Mouse (Mus musculus): ENCODE measurements around the gene Gm266.

Gene Gm266

GRCm38 (mm10) chr12:111503063-111503567, 17.5 kb upstream of the Gm266 start:
- no peak for DNase-seq (ENCODE audit: low read depth, low spot score)

- no peak for DNase-seq (ENCODE audit: low read depth, low spot score)
Observed at GRCm38 (mm10) chr12:111500725-111501124, 15.1 kb upstream of the Gm266 start.

- no peak for DNase-seq (ENCODE audit: low read depth, low spot score)
Observed at GRCm38 (mm10) chr12:111499617-111500016, 14.0 kb upstream of the Gm266 start.

GRCm38 (mm10) chr12:111497076-111497475, 11.5 kb upstream of the Gm266 start:
- DNase-seq (ENCODE audit: low read depth, low spot score): no peak

GRCm38 (mm10) chr12:111494931-111495330, 9.3 kb upstream of the Gm266 start:
- no peak for DNase-seq (ENCODE audit: low read depth, low spot score)

- DNase-seq (ENCODE audit: low read depth, low spot score): no peak
Observed at GRCm38 (mm10) chr12:111489261-111489865, 3.7 kb upstream of the Gm266 start.

GRCm38 (mm10) chr12:111486455-111486854, 832 bp upstream of the Gm266 start:
- DNase-seq (ENCODE audit: low read depth, low spot score): no peak

GRCm38 (mm10) chr12:111485046-111485651, 474 bp downstream of the Gm266 start:
- DNase-seq (ENCODE audit: low read depth, low spot score): no peak

- DNase-seq (ENCODE audit: low read depth, low spot score): no peak
Observed at GRCm38 (mm10) chr12:111479917-111480316, 5.7 kb downstream of the Gm266 start.

GRCm38 (mm10) chr12:111478924-111479323, 6.7 kb downstream of the Gm266 start:
- DNase-seq (ENCODE audit: low read depth, low spot score): no peak

GRCm38 (mm10) chr12:111474893-111475643, 10.6 kb downstream of the Gm266 start:
- no peak for DNase-seq (ENCODE audit: low read depth, low spot score)

- DNase-seq (ENCODE audit: low read depth, low spot score): no peak
Observed at GRCm38 (mm10) chr12:111474384-111474783, 11.2 kb downstream of the Gm266 start.

- DNase-seq (ENCODE audit: low read depth, low spot score): no peak
Observed at GRCm38 (mm10) chr12:111472886-111473285, 12.7 kb downstream of the Gm266 start.

GRCm38 (mm10) chr12:111471721-111472120, 13.9 kb downstream of the Gm266 start:
- DNase-seq (ENCODE audit: low read depth, low spot score): no peak

GRCm38 (mm10) chr12:111471119-111471518, 14.5 kb downstream of the Gm266 start:
- no peak for DNase-seq (ENCODE audit: low read depth, low spot score)

GRCm38 (mm10) chr12:111469507-111469906, 16.1 kb downstream of the Gm266 start:
- DNase-seq (ENCODE audit: low read depth, low spot score): no peak

GRCm38 (mm10) chr12:111468206-111468605, 17.4 kb downstream of the Gm266 start:
- no peak for DNase-seq (ENCODE audit: low read depth, low spot score)

- no peak for DNase-seq (ENCODE audit: low read depth, low spot score)
Observed at GRCm38 (mm10) chr12:111466369-111466768, 19.3 kb downstream of the Gm266 start.

GRCm38 (mm10) chr12:111463570-111463969, 22.1 kb downstream of the Gm266 start:
- DNase-seq (ENCODE audit: low read depth, low spot score): no peak

- no peak for DNase-seq (ENCODE audit: low read depth, low spot score)
Observed at GRCm38 (mm10) chr12:111457742-111458141, 27.9 kb downstream of the Gm266 start.

- no peak for DNase-seq (ENCODE audit: low read depth, low spot score)
Observed at GRCm38 (mm10) chr12:111455860-111456259, 29.8 kb downstream of the Gm266 start.

GRCm38 (mm10) chr12:111455311-111455846, 30.2 kb downstream of the Gm266 start:
- no peak for DNase-seq (ENCODE audit: low read depth, low spot score)

Measured in brain, embryonic 18.5 days (tissue).